Mouse (Mus musculus): ENCODE data around the gene Tmem178b.

DNA sequence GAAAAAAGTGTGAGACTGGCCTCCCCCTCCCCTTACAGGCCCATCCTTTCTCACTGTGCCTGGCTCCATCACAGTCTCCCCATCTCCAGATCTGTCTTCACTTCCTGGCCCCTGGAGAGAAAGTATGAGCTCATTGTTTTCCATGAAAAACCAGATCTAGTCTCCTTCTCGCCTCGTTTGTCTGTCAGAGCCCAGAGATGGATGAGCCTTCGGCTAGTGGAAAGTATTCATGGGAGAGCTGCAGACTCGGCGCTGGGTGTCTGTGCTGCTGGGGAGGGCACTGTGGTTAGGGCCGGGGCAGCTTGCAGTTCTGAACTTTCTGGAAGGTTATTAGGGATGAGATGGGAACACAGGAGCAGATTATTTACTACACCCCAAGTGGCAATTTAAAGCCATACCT, 118.9 kb downstream of the Tmem178b start:
- TF ChIP-seq POLR2A (IDR thresholded peaks at IDR 0.05; ENCODE audit: insufficient read length, low read depth) (no peak), MAX (IDR thresholded peaks at IDR 0.05; ENCODE audit: low read depth) (no peak), USF1 (IDR thresholded peaks at IDR 0.05; ENCODE audit: low read depth) (no peak), TCF12 (IDR thresholded peaks at IDR 0.05; ENCODE audit: insufficient read depth, poor library complexity, severe bottlenecking) (no peak)

Data from myocyte (in vitro differentiated cells).